In genomic region chr2:110362432-110363283, GRCm38 (mm10) we compare ENCODE assay signal across 8 mouse cellular contexts. TPM values are rescaled to one million over a fixed set of nuclear protein-coding genes. Genes with fewer than 3 reads are reported as not detected.
DNase-seq lines count a peak whose midpoint lies in the region; ATAC-seq lines count a peak whose summit lies in the region.

Gene Fibin (minus strand): TSS chr2:110363183.

- 2% methylated on average over 33 of the region's 33 CpGs for WGBS in forebrain, embryonic 12.5 days
- WGBS in heart, embryonic 15.5 days, result 2% methylated on average over 33 of the region's 33 CpGs
- 3% methylated on average over 33 of the region's 33 CpGs for WGBS in liver, embryonic 11.5 days
- WGBS in neural tube, embryonic 11.5 days, result 2% methylated on average over 33 of the region's 33 CpGs

- H3K36me3 ChIP-seq in forebrain, embryonic 12.5 days (replicated peaks), result no peaks in the 10 kb centered on the region
- H3K36me3 ChIP-seq in heart, embryonic 15.5 days, result no peaks in the 10 kb centered on the region
- no peaks in the 10 kb centered on the region for H3K36me3 ChIP-seq in liver, embryonic 11.5 days (ENCODE audit: control insufficient read depth, insufficient read depth, low read length)
- no peaks in the 10 kb centered on the region for H3K36me3 ChIP-seq in neural tube, embryonic 11.5 days (ENCODE audit: control insufficient read depth, insufficient read depth, low read length)

- peak within 1 kb of the TSS; percentile 76 for H3K4me3 ChIP-seq in brown adipose tissue, adult 24 weeks (ENCODE audit: insufficient read depth, low read depth, low read length)
- H3K4me3 ChIP-seq in forebrain, embryonic 12.5 days (replicated peaks), result peak within 1 kb of the TSS; percentile 44
- H3K4me3 ChIP-seq in heart, embryonic 15.5 days, result peak within 1 kb of the TSS; percentile 47
- peak within 1 kb of the TSS; percentile 43 for H3K4me3 ChIP-seq in liver, embryonic 11.5 days (ENCODE audit: low read depth, low read length)
- peak within 1 kb of the TSS; percentile 34 for H3K4me3 ChIP-seq in neural tube, embryonic 11.5 days (ENCODE audit: low read depth, low read length)

- ATAC-seq in forebrain, embryonic 12.5 days (ENCODE audit: low FRiP score), result peak; percentile 78
- peak; percentile 43; the same call in 1 of the 2 replicates for ATAC-seq in heart, embryonic 15.5 days (replicated peaks; ENCODE audit: insufficient number of reproducible peaks, insufficient read depth, low FRiP score, low read depth)
- ATAC-seq in liver, embryonic 11.5 days (replicated peaks; ENCODE audit: low FRiP score), result peak; percentile 53; the same call in 1 of the 2 replicates
- peak; percentile 71 for ATAC-seq in neural tube, embryonic 11.5 days (ENCODE audit: insufficient read depth, low FRiP score, low TSS enrichment)
- no peak for ATAC-seq in megakaryocyte, adult 5-6 weeks (ENCODE audit: poor library complexity, severe bottlenecking)

- H3K4me1 ChIP-seq in brown adipose tissue, adult 24 weeks (ENCODE audit: control insufficient read depth, insufficient read depth, insufficient read length, low read length), result peaks cover 4% of the 10 kb centered on the region; the same call in 1 of the 2 replicates
- peaks cover 8% of the 10 kb centered on the region for H3K4me1 ChIP-seq in forebrain, embryonic 12.5 days
- H3K4me1 ChIP-seq in heart, embryonic 15.5 days (replicated peaks), result 0 out of 2 replicates have a peak, but pooled peaks cover 6% of the 10 kb centered on the region
- no peaks in the 10 kb centered on the region for H3K4me1 ChIP-seq in liver, embryonic 11.5 days (replicated peaks; ENCODE audit: control insufficient read depth, insufficient read depth, low read length)
- H3K4me1 ChIP-seq in neural tube, embryonic 11.5 days (ENCODE audit: control insufficient read depth, insufficient read depth, low read length), result no peaks in the 10 kb centered on the region

- no peaks in the 10 kb centered on the region for H3K9me3 ChIP-seq in forebrain, embryonic 12.5 days
- H3K9me3 ChIP-seq in heart, embryonic 15.5 days (replicated peaks), result no peaks in the 10 kb centered on the region
- no peaks in the 10 kb centered on the region for H3K9me3 ChIP-seq in liver, embryonic 11.5 days (ENCODE audit: control insufficient read depth, low read length)
- no peaks in the 10 kb centered on the region for H3K9me3 ChIP-seq in neural tube, embryonic 11.5 days (ENCODE audit: control insufficient read depth, low read length)

- peak within 1 kb of the TSS; percentile 79 for H3K4me2 ChIP-seq in forebrain, embryonic 12.5 days
- H3K4me2 ChIP-seq in heart, embryonic 15.5 days, result peak within 1 kb of the TSS; percentile 78
- H3K4me2 ChIP-seq in liver, embryonic 11.5 days, result peak within 1 kb of the TSS; percentile 65
- H3K4me2 ChIP-seq in neural tube, embryonic 11.5 days (ENCODE audit: low read depth), result peak within 1 kb of the TSS; percentile 66

- peak; percentile 64 for DNase-seq in kidney, postnatal 10 days
- DNase-seq in liver, embryonic 11.5 days (ENCODE audit: low spot score), result peak; percentile 42
- peak; percentile 69 for DNase-seq in neural tube, embryonic 11.5 days (ENCODE audit: low spot score)
- DNase-seq in urinary bladder, postnatal 14 days (ENCODE audit: low spot score), result peak; percentile 58

- peak within 1 kb of the TSS; percentile 84 for H3K27ac ChIP-seq in brown adipose tissue, adult 24 weeks (replicated peaks; ENCODE audit: low read depth, low read length)
- no peak within 1 kb of the TSS for H3K27ac ChIP-seq in forebrain, embryonic 12.5 days
- peak within 1 kb of the TSS; percentile 33; the same call in 1 of the 2 replicates for H3K27ac ChIP-seq in heart, embryonic 15.5 days
- no peak within 1 kb of the TSS for H3K27ac ChIP-seq in liver, embryonic 11.5 days (ENCODE audit: low read depth, low read length)
- peak within 1 kb of the TSS; percentile 15 for H3K27ac ChIP-seq in neural tube, embryonic 11.5 days (ENCODE audit: low read depth, low read length)

- peak within 1 kb of the TSS; percentile 58 for H3K9ac ChIP-seq in forebrain, embryonic 12.5 days
- peak within 1 kb of the TSS; percentile 42 for H3K9ac ChIP-seq in heart, embryonic 15.5 days
- H3K9ac ChIP-seq in liver, embryonic 11.5 days (ENCODE audit: low read depth, low read length), result peak within 1 kb of the TSS; percentile 48; the same call in 1 of the 2 replicates
- H3K9ac ChIP-seq in neural tube, embryonic 11.5 days (ENCODE audit: low read length), result peak within 1 kb of the TSS; percentile 62

- peaks cover 4% of the 10 kb centered on the region for H3K27me3 ChIP-seq in forebrain, embryonic 12.5 days
- H3K27me3 ChIP-seq in heart, embryonic 15.5 days, result peaks cover 5% of the 10 kb centered on the region; the same call in 1 of the 2 replicates
- H3K27me3 ChIP-seq in liver, embryonic 11.5 days (replicated peaks; ENCODE audit: control insufficient read depth, insufficient read depth, low read length), result peaks cover 10% of the 10 kb centered on the region
- H3K27me3 ChIP-seq in neural tube, embryonic 11.5 days (ENCODE audit: control insufficient read depth, insufficient read depth, low read length), result no peaks in the 10 kb centered on the region

RNA-seq across cellular contexts. Expression of gene Fibin, which starts in this region (rescaled TPM):
- polyA plus RNA-seq in brown adipose tissue, adult 24 weeks (2012; ENCODE audit: insufficient read depth, insufficient read length, missing spikeins), result 5.9 and 6.3 TPM in 2 replicates
- 6.0 and 8.7 TPM in 2 replicates for polyA plus RNA-seq in forebrain, embryonic 12.5 days (2016; fragmentation: Nextera tagmentation; extraction: Ambion mirVana)
- polyA plus RNA-seq in heart, embryonic 15.5 days (2015; fragmentation: Nextera tagmentation; extraction: Ambion mirVana), result 14.5 and 19.5 TPM in 2 replicates
- 2.1 and 2.2 TPM in 2 replicates for polyA plus RNA-seq in liver, embryonic 11.5 days (2014; fragmentation: Nextera tagmentation; extraction: Ambion mirVana)
- polyA plus RNA-seq in neural tube, embryonic 11.5 days (2014; fragmentation: Nextera tagmentation; extraction: Ambion mirVana), result 40.8 and 49.6 TPM in 2 replicates
- total RNA-seq in megakaryocyte, adult 5-6 weeks (2015), result not detected in 2 replicates
- 0.12 TPM in 1 of 2 replicates, not detected in the other for total RNA-seq in megakaryocyte, adult 5-6 weeks (2017)

Comparison
In these comparisons a context has a peak if more than half of its experiments do, and no peak if none do; other contexts are left out.
1. H3K27ac ChIP-seq: peak in brown adipose tissue, adult 24 weeks (single experiment), heart, embryonic 15.5 days (single experiment) and neural tube, embryonic 11.5 days (single experiment); none in forebrain, embryonic 12.5 days (single experiment) and liver, embryonic 11.5 days (single experiment).
2. Peak in every context shown above with its lines, with median percentiles within 50 percentile points of each other: H3K4me3 ChIP-seq, H3K4me2 ChIP-seq, H3K9ac ChIP-seq and DNase-seq.